Mouse (Mus musculus): ENCODE measurements around the gene Col13a1. TPM values are rescaled to one million over a fixed set of nuclear protein-coding genes. Genes with fewer than 3 reads are reported as not detected.
A peak's percentile ranks its signal among the peaks of the same experiment; 100 is the strongest.

Col13a1 gene
- total and polyA plus RNA-seq, 3 experiments = not detected

DNA sequence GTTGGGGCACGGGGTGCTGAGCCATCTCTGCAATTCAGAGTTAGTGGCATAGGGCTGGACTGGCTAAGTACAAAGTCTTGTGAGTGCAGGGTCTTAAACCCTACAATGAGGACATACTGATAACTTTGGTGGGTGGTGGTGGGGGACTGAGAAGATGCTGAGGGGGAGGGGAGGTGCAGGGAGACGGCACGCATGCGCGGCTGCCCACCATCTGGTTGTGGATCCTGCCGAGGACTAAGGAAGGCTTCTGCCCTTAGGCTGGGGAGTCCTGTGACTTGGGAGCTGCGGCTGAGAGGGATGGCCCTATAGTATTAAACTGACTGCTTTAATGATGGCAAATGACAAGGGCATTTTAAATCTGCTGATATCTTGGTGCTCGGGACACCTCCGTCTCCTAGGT is 139.6 kb downstream of the Col13a1 start:
- Histone ChIP-seq H3K4me1 (ENCODE audit: control insufficient read depth in 1 of 2, insufficient read depth in 2 of 2) (peaks cover 0 to 9% of the 10 kb centered on the region in 2 experiments; a peak in 2 of 4 replicates), H3K9ac (ENCODE audit: insufficient read depth, low read depth) (no peak overlapping the region), H3K4me3 (replicated peaks in 1 of 3; ENCODE audit: low read depth in 2 of 3, low read length in 2 of 3, poor library complexity in 1 of 3) (no peak overlapping the region), H3K9me3 (replicated peaks; ENCODE audit: low read length) (no peaks in the 10 kb centered on the region), H3K4me2 (ENCODE audit: insufficient read depth, low read depth, poor library complexity, severe bottlenecking) (no peak overlapping the region), H3K36me3 (replicated peaks in 1 of 2; ENCODE audit: control insufficient read depth in 1 of 2, insufficient read depth in 1 of 2, low read length in 1 of 2) (no peaks in the 10 kb centered on the region), H3K79me2 (replicated peaks; ENCODE audit: control insufficient read depth, extremely low read depth, insufficient read depth, poor library complexity, severe bottlenecking) (no peaks in the 10 kb centered on the region), H3K27ac (ENCODE audit: insufficient read depth, low read depth) (no peak overlapping the region), H3K27me3 (replicated peaks) (peaks cover 42% of the 10 kb centered on the region)
- in situ Hi-C loops (cut with MboI; ENCODE audit: low pct_ligation_motif_present, low pct_unique_long_range_greater_than_20kb, low sequenced_read_pairs) (loop anchor here (25.0 kb wide), 1 partner anchor 548 kb away; the partner anchor contains the start of gene Hk1), dilution Hi-C loops (cut with MboI; ENCODE audit: extremely low pct_ligation_motif_present, extremely low pct_unique_long_range_greater_than_20kb, low sequenced_read_pairs) (no loop called here)
- TF ChIP-seq ETS1 (conservative IDR thresholded peaks at IDR 0.05; ENCODE audit: low read depth, low read length) (no peak), USF1 (IDR thresholded peaks at IDR 0.05; ENCODE audit: low read depth, low read length) (no peak), ELF1 (IDR thresholded peaks at IDR 0.05; ENCODE audit: low read depth, low read length) (no peak), BHLHE40 (IDR thresholded peaks at IDR 0.05; ENCODE audit: low read depth, low read length) (no peak), MAX (IDR thresholded peaks at IDR 0.05; ENCODE audit: low read length) (no peak), PAX5 (IDR thresholded peaks at IDR 0.05; ENCODE audit: low read length) (no peak), HCFC1 (IDR thresholded peaks at IDR 0.05; ENCODE audit: low read depth, low read length) (no peak), SMC3 (IDR thresholded peaks at IDR 0.05; ENCODE audit: low read depth, low read length) (no peak), NELFE (IDR thresholded peaks at IDR 0.05; ENCODE audit: low read depth, low read length) (no peak), JUND (conservative IDR thresholded peaks at IDR 0.05; ENCODE audit: low read depth, low read length) (no peak), MAFK (IDR thresholded peaks at IDR 0.05; ENCODE audit: insufficient replicate concordance, low read length) (no peak), TCF12 (IDR thresholded peaks at IDR 0.05; ENCODE audit: low read depth, low read length) (no peak), ZKSCAN1 (IDR thresholded peaks at IDR 0.05; ENCODE audit: borderline replicate concordance, low read depth, low read length) (no peak), MAZ (IDR thresholded peaks at IDR 0.05; ENCODE audit: low read depth, low read length) (no peak)
- DNase-seq (ENCODE audit: extremely low read depth) = no peak

- in situ Hi-C loops (cut with MboI; ENCODE audit: low pct_ligation_motif_present, low pct_unique_long_range_greater_than_20kb, low sequenced_read_pairs) (loop anchor here (25.0 kb wide), 1 partner anchor 549 kb away; the partner anchor contains the start of gene Hk1), dilution Hi-C loops (cut with MboI; ENCODE audit: extremely low pct_ligation_motif_present, extremely low pct_unique_long_range_greater_than_20kb, low sequenced_read_pairs) (no loop called here)
- H3K4me1 ChIP-seq (ENCODE audit: control insufficient read depth in 1 of 2, insufficient read depth in 2 of 2) = peaks cover 0 to 9% of the 10 kb centered on the region in 2 experiments; a peak in 2 of 4 replicates
- no peaks in the 10 kb centered on the region for H3K36me3 ChIP-seq (replicated peaks in 1 of 2; ENCODE audit: control insufficient read depth in 1 of 2, insufficient read depth in 1 of 2, low read length in 1 of 2)
- no peaks in the 10 kb centered on the region for H3K79me2 ChIP-seq (replicated peaks; ENCODE audit: control insufficient read depth, extremely low read depth, insufficient read depth, poor library complexity, severe bottlenecking)
- H3K9ac ChIP-seq (ENCODE audit: insufficient read depth, low read depth) = no peak overlapping the region
- H3K27me3 ChIP-seq (replicated peaks) = peaks cover 38% of the 10 kb centered on the region
- DNase-seq (ENCODE audit: extremely low read depth) = peak; percentile 65
- no peak overlapping the region for H3K4me3 ChIP-seq (replicated peaks in 1 of 3; ENCODE audit: low read depth in 2 of 3, low read length in 2 of 3, poor library complexity in 1 of 3)
- no peaks in the 10 kb centered on the region for H3K9me3 ChIP-seq (replicated peaks; ENCODE audit: low read length)
- 0 out of 2 replicates have a peak overlapping the region, but pooled peaks have one; percentile 9 for H3K4me2 ChIP-seq (ENCODE audit: insufficient read depth, low read depth, poor library complexity, severe bottlenecking)
- TF ChIP-seq GABPA (IDR thresholded peaks at IDR 0.05; ENCODE audit: insufficient replicate concordance, low read depth, low read length) (no peak), SMC3 (IDR thresholded peaks at IDR 0.05; ENCODE audit: low read depth, low read length) (peak; percentile 76), ZKSCAN1 (IDR thresholded peaks at IDR 0.05; ENCODE audit: borderline replicate concordance, low read depth, low read length) (no peak), PAX5 (IDR thresholded peaks at IDR 0.05; ENCODE audit: low read length) (no peak), MAFK (IDR thresholded peaks at IDR 0.05; ENCODE audit: insufficient replicate concordance, low read length) (no peak), MYC (IDR thresholded peaks at IDR 0.05; ENCODE audit: low read depth, low read length) (peak; percentile 56; the same call in 1 of the 2 replicates), JUN (IDR thresholded peaks at IDR 0.05; ENCODE audit: insufficient read depth, low read depth, low read length) (no peak), CTCF (conservative IDR thresholded peaks at IDR 0.05 in 1 of 2, IDR thresholded peaks at IDR 0.05 in 1 of 2; ENCODE audit: low read depth in 2 of 2, low read length in 2 of 2) (peak; percentile 90 to 93), E2F4 (IDR thresholded peaks at IDR 0.05; ENCODE audit: insufficient replicate concordance, low read depth, low read length) (no peak), UBTF (IDR thresholded peaks at IDR 0.05; ENCODE audit: low read depth, low read length) (no peak), EP300 (IDR thresholded peaks at IDR 0.05; ENCODE audit: low read length) (no peak), NRF1 (IDR thresholded peaks at IDR 0.05; ENCODE audit: low read depth, low read length) (no peak), CHD2 (IDR thresholded peaks at IDR 0.05; ENCODE audit: low read length) (no peak), IRF4 (IDR thresholded peaks at IDR 0.05; ENCODE audit: low read depth, low read length) (peak; percentile 28; the same call in 1 of the 2 replicates), ELF1 (IDR thresholded peaks at IDR 0.05; ENCODE audit: low read depth, low read length) (no peak), SIN3A (IDR thresholded peaks at IDR 0.05; ENCODE audit: low read length) (no peak), HCFC1 (IDR thresholded peaks at IDR 0.05; ENCODE audit: low read depth, low read length) (no peak), TCF12 (IDR thresholded peaks at IDR 0.05; ENCODE audit: low read depth, low read length) (no peak), MAX (IDR thresholded peaks at IDR 0.05; ENCODE audit: low read length) (no peak), RAD21 (IDR thresholded peaks at IDR 0.05; ENCODE audit: low read depth, low read length) (peak; percentile 85), CHD1 (IDR thresholded peaks at IDR 0.05; ENCODE audit: low read depth, low read length) (no peak), RCOR1 (conservative IDR thresholded peaks at IDR 0.05; ENCODE audit: low read depth, low read length) (no peak), JUND (conservative IDR thresholded peaks at IDR 0.05; ENCODE audit: low read depth, low read length) (no peak), USF2 (conservative IDR thresholded peaks at IDR 0.05; ENCODE audit: low read depth, low read length) (no peak), USF1 (IDR thresholded peaks at IDR 0.05; ENCODE audit: low read depth, low read length) (no peak), MEF2A (IDR thresholded peaks at IDR 0.05; ENCODE audit: borderline replicate concordance, low read depth, low read length) (no peak)
- no peak overlapping the region for H3K27ac ChIP-seq (ENCODE audit: insufficient read depth, low read depth)
Observed at GRCm38 (mm10) chr10:61838769-61839168, 140.1 kb downstream of the Col13a1 start.
